Mouse (Mus musculus): Measurements from ENCODE around the gene Nit1. TPM values are rescaled to one million over a fixed set of nuclear protein-coding genes. Genes with fewer than 3 reads are reported as not detected.

Nit1 gene
- 128 and 132 TPM in 2 replicates for total RNA-seq (2014; rRNA removed)
- polyA plus RNA-seq (2012; rRNA removed), result 120 and 139 TPM in 2 replicates

GRCm38 (mm10) chr1:171345225-171346094, at the start of gene Nit1, which contains the start of gene Pfdn2:
Gene Nit1, minus strand, starts transcription at chr1:171345646.
Gene Pfdn2, plus strand, starts transcription at chr1:171345670.
- H3K9ac ChIP-seq (ENCODE audit: low read depth, low read length), result peak within 1 kb of the TSS; percentile 91
- H3K4me1 ChIP-seq (ENCODE audit: control insufficient read depth, insufficient read depth, low read length), result peaks cover 31% of the 10 kb centered on the region
- H3K27ac ChIP-seq (replicated peaks; ENCODE audit: insufficient read depth, low read depth, low read length), result peak within 1 kb of the TSS; percentile 88
- H3K36me3 ChIP-seq (ENCODE audit: control insufficient read depth, insufficient read depth, low read length), result peaks cover 15% of the 10 kb centered on the region; the same call in 1 of the 2 replicates
- no peak for TF ChIP-seq CTCF (IDR thresholded peaks at IDR 0.05; ENCODE audit: low read depth, low read length)
- peak; percentile 87 for TF ChIP-seq POLR2A (IDR thresholded peaks at IDR 0.05; ENCODE audit: extremely low read depth, insufficient read depth, low read length)
- peak; percentile 83 for DNase-seq (ENCODE audit: extremely low read depth, low read depth, low spot score)
- H3K79me2 ChIP-seq (ENCODE audit: control insufficient read depth, insufficient read depth, low read length), result peaks cover 27% of the 10 kb centered on the region; the same call in 1 of the 2 replicates
- WGBS, result under 1% methylated on average over 53 of the region's 53 CpGs
- peak within 1 kb of the TSS; percentile 89 for H3K4me3 ChIP-seq (ENCODE audit: insufficient read depth, low read depth, low read length)
- H3K27me3 ChIP-seq (ENCODE audit: control insufficient read depth, insufficient read depth, low read length), result no peaks in the 10 kb centered on the region

GRCm38 (mm10) chr1:171390101-171390500, 44.7 kb upstream of the Nit1 start:
- no peaks in the 10 kb centered on the region for H3K4me1 ChIP-seq (ENCODE audit: control insufficient read depth, insufficient read depth, low read length)
- H3K36me3 ChIP-seq (ENCODE audit: control insufficient read depth, insufficient read depth, low read length), result no peaks in the 10 kb centered on the region
- H3K27me3 ChIP-seq (ENCODE audit: control insufficient read depth, insufficient read depth, low read length), result no peaks in the 10 kb centered on the region
- H3K4me3 ChIP-seq (ENCODE audit: insufficient read depth, low read depth, low read length), result no peak overlapping the region
- WGBS, result 78% methylated on average over 4 of the region's 4 CpGs
- H3K9ac ChIP-seq (ENCODE audit: low read depth, low read length), result no peak overlapping the region; the same call in 1 of the 2 replicates
- peak overlapping the region; percentile 35; the same call in 1 of the 2 replicates for H3K27ac ChIP-seq (replicated peaks; ENCODE audit: insufficient read depth, low read depth, low read length)
- TF ChIP-seq POLR2A (IDR thresholded peaks at IDR 0.05; ENCODE audit: extremely low read depth, insufficient read depth, low read length) (no peak), CTCF (IDR thresholded peaks at IDR 0.05; ENCODE audit: low read depth, low read length) (no peak)
- no peaks in the 10 kb centered on the region for H3K79me2 ChIP-seq (ENCODE audit: control insufficient read depth, insufficient read depth, low read length)
- peak; percentile 30 for DNase-seq (ENCODE audit: extremely low read depth, low read depth, low spot score)

- no peaks in the 10 kb centered on the region for H3K36me3 ChIP-seq (ENCODE audit: control insufficient read depth, insufficient read depth, low read length)
- H3K27me3 ChIP-seq (ENCODE audit: control insufficient read depth, insufficient read depth, low read length), result no peaks in the 10 kb centered on the region
- peak within 1 kb of the TSS; percentile 57 for H3K9ac ChIP-seq (ENCODE audit: low read depth, low read length)
- peak within 1 kb of the TSS; percentile 57 for H3K4me3 ChIP-seq (ENCODE audit: insufficient read depth, low read depth, low read length)
- TF ChIP-seq POLR2A (IDR thresholded peaks at IDR 0.05; ENCODE audit: extremely low read depth, insufficient read depth, low read length) (no peak), CTCF (IDR thresholded peaks at IDR 0.05; ENCODE audit: low read depth, low read length) (no peak)
- no peaks in the 10 kb centered on the region for H3K4me1 ChIP-seq (ENCODE audit: control insufficient read depth, insufficient read depth, low read length)
- no peaks in the 10 kb centered on the region for H3K79me2 ChIP-seq (ENCODE audit: control insufficient read depth, insufficient read depth, low read length)
- WGBS, result 75% methylated on average over 15 of the region's 15 CpGs
- peak; percentile 48 for DNase-seq (ENCODE audit: extremely low read depth, low read depth, low spot score)
- peak within 1 kb of the TSS; percentile 35 for H3K27ac ChIP-seq (replicated peaks; ENCODE audit: insufficient read depth, low read depth, low read length)
Measured at GRCm38 (mm10) chr1:171388376-171389102, 43.1 kb upstream of the Nit1 start, which contains the start of gene Arhgap30. Gene Arhgap30, plus strand, starts transcription at chr1:171388954.

- Histone ChIP-seq H3K27me3 (ENCODE audit: control insufficient read depth, insufficient read depth, low read length) (no peaks in the 10 kb centered on the region), H3K36me3 (ENCODE audit: control insufficient read depth, insufficient read depth, low read length) (no peaks in the 10 kb centered on the region), H3K4me1 (ENCODE audit: control insufficient read depth, insufficient read depth, low read length) (no peaks in the 10 kb centered on the region), H3K9ac (ENCODE audit: low read depth, low read length) (no peak overlapping the region), H3K27ac (replicated peaks; ENCODE audit: insufficient read depth, low read depth, low read length) (no peak overlapping the region), H3K4me3 (ENCODE audit: insufficient read depth, low read depth, low read length) (no peak overlapping the region), H3K79me2 (ENCODE audit: control insufficient read depth, insufficient read depth, low read length) (no peaks in the 10 kb centered on the region)
- WGBS, result 72% methylated on average over 6 of the region's 6 CpGs
- TF ChIP-seq POLR2A (IDR thresholded peaks at IDR 0.05; ENCODE audit: extremely low read depth, insufficient read depth, low read length) (no peak), CTCF (IDR thresholded peaks at IDR 0.05; ENCODE audit: low read depth, low read length) (peak; percentile 20; the same call in 1 of the 2 replicates)
- DNase-seq (ENCODE audit: extremely low read depth, low read depth, low spot score), result no peak
Measured at GRCm38 (mm10) chr1:171387099-171387498, 41.7 kb upstream of the Nit1 start.

GRCm38 (mm10) chr1:171385171-171385570, 39.7 kb upstream of the Nit1 start:
- TF ChIP-seq CTCF (IDR thresholded peaks at IDR 0.05; ENCODE audit: low read depth, low read length) (no peak), POLR2A (IDR thresholded peaks at IDR 0.05; ENCODE audit: extremely low read depth, insufficient read depth, low read length) (no peak)
- H3K36me3 ChIP-seq (ENCODE audit: control insufficient read depth, insufficient read depth, low read length), result no peaks in the 10 kb centered on the region
- no peak overlapping the region for H3K4me3 ChIP-seq (ENCODE audit: insufficient read depth, low read depth, low read length)
- H3K27me3 ChIP-seq (ENCODE audit: control insufficient read depth, insufficient read depth, low read length), result no peaks in the 10 kb centered on the region
- no peaks in the 10 kb centered on the region for H3K4me1 ChIP-seq (ENCODE audit: control insufficient read depth, insufficient read depth, low read length)
- no peak overlapping the region for H3K27ac ChIP-seq (replicated peaks; ENCODE audit: insufficient read depth, low read depth, low read length)
- H3K9ac ChIP-seq (ENCODE audit: low read depth, low read length), result no peak overlapping the region
- H3K79me2 ChIP-seq (ENCODE audit: control insufficient read depth, insufficient read depth, low read length), result no peaks in the 10 kb centered on the region
- 73% methylated on average over 9 of the region's 9 CpGs for WGBS
- DNase-seq (ENCODE audit: extremely low read depth, low read depth, low spot score), result no peak

Data from liver, adult 2 months (tissue).